Mouse (Mus musculus) embryo, embryonic 11.5 days (tissue): Measurements from ENCODE around the gene Elavl4.

Experiments
- DNase-seq: peaks from one replicate; pipeline ENCODE4 v3.0.0-alpha.2; 2012; ENCODE audit warnings: low read depth, low spot score

Elavl4 gene

GRCm38 (mm10) chr4:110165217-110165616 lies 186.5 kb downstream of the Elavl4 start:
- DNase-seq = no peak

GRCm38 (mm10) chr4:110161600-110161999 lies 190.1 kb downstream of the Elavl4 start:
- no peak for DNase-seq

GRCm38 (mm10) chr4:110157515-110158159 lies 194.1 kb downstream of the Elavl4 start:
- DNase-seq = no peak

GRCm38 (mm10) chr4:110155954-110156353 lies 195.8 kb downstream of the Elavl4 start:
- no peak for DNase-seq
